Mouse (Mus musculus) kidney, adult 9 months (tissue): Measurements from ENCODE around the gene Tmem11.
"Not testable (repeated sequence)": the region's sequence is repeated elsewhere in the genome, so short reads cannot be mapped to it uniquely, and the experiment has no call there.

Experiments used
- DNase-seq: peaks from one replicate; pipeline ENCODE4 v3.0.0; 2022

Gene Tmem11

DNA sequence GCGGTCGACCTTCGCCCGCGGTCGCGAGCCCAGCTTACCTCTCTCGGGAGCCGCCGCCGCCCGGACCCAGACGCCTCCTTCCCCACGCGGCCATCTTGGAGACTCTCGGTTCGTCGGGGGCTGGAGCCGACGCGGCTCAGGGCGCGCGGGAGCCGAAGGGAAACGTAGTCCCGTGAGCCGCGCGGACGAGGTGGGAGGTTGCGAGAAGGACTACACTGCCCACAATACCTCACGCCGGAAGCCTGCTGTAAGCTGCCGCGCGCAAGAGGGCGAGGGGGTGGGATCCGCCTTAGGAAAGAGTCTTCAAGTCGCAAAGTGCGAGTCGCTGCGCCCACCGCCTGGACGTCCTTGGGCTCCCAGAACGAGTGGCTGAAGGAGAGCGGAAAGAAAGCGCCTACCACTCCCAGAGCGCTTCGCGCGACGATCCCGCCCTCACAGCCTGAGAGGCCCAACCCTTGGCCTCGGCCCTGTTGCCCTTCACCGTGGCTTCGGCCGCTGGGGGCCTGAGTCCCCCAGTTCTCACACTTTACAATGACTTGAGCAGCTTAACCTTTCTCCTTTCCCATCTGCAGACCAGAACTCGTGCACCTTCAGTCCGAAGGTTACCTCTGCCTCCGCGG, at the start of gene Tmem11:
Gene Tmem11 (minus strand): TSS at position 598 of the 620 bp plus-strand sequence.
- DNase-seq = peak; percentile 98

GRCm38 (mm10) chr11:60927264-60927663, 48.2 kb upstream of the Tmem11 start:
- peak; percentile 98 for DNase-seq

GRCm38 (mm10) chr11:60924981-60925380, 45.9 kb upstream of the Tmem11 start:
- DNase-seq = no peak

GRCm38 (mm10) chr11:60924498-60924897, 45.4 kb upstream of the Tmem11 start:
- DNase-seq = no peak

DNA sequence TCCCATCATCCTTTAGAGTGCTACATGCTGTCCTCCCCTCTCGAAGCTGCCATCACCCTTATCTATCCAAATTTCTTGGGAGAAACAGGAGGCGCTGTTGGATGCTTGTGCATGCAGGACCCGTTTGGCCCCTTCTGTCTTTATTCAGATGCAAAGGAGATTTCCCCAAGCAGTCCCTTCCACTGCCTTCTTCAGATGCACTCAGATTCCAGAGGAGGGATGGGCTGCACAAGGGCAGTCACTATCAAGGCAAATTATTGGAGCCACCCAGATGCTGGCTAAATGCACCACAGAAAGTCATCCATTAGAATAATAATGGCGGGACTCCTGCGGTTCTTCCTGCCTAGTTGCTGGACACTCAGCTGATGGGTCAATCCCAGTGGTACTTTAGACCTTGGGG, 43.9 kb upstream of the Tmem11 start:
- DNase-seq = no peak

GRCm38 (mm10) chr11:60922195-60922594, 43.1 kb upstream of the Tmem11 start:
- DNase-seq = no peak

DNA sequence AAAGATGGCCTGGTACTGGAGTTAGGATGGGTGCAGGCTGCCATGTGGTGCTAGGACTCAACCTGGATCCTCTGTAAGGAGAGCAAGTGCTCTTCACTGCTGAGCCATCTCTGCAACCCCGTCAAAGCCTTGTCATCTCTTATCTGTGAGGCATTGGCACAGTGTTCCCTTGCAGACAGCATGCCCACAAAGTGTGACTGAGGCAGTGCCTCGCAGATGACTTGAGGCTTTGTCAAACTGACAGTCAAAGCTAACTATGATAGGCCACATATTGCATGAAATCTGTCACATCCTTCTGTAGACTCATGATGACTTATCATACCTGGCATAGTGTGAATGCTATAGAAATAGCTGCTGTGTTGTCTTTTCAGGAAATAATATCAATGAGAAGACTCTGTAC, 40.9 kb upstream of the Tmem11 start:
- DNase-seq = no peak

DNA sequence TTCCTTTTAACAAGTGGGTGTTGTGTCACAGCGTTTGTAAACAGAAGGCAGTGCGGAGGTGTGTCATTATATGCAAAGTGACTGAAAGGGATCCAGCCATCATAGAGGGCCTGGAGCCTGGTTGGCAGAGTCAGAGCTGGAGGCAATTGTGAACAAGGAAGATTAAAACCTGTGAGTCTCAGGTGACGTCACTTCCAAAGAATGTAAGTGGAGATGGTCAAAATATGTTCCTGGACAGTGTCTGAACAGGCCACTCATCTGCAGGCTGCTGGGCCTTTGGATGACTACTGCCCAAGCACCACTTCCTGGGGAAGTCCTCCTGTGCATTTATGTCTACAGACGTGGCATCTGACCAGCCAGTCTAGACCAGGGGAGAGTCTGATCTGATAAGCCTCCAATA, 36.1 kb upstream of the Tmem11 start:
- no peak for DNase-seq

- DNase-seq = no peak
Measured at GRCm38 (mm10) chr11:60914491-60914890, 35.4 kb upstream of the Tmem11 start, which contains the start of gene Natd1. TSS of gene Natd1 (minus strand) at chr11:60914750.

DNA sequence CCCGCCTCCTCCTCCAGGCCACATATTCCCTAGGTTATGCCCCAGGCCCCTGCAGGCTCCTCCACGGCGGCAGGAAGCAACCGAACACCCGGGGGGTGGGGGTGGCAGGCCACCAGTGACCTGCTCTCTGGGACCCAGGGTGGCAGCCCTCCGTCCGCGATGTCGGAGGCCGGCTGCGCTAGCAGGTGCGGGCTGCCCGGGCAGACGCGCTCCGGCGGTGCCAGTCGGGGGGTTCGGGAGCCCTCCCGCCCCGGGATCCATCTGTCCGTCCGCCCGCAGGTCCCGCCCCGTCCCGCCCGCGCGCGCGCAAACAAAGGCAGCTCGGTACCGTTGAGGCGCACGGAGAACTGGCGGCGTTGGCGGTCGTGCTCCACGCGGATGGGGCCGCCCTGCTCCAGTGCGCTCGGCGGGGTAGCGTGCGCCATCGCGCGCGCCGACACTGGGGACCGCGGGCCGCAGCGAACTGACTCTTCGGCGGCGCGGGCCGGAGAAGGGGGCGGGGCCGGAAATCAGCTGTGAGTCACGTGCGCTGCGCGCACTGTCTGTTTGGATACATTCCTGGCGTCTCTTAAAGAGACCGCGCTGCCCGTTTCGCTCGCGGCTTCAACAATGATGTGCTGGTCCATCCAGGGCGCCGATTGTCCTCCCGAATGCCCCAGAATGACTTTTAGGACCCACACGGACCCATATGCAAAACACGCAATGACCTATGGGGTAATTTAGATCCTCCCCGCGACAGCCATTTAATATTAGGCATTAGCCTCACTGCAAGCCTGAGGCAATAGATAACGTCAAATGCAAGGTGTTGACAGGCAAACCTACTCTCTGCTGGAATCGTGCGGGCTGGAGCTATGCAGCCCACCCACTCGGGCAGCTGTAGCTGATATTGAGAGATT, 34.5 kb upstream of the Tmem11 start:
- peak; percentile 94 for DNase-seq

DNA sequence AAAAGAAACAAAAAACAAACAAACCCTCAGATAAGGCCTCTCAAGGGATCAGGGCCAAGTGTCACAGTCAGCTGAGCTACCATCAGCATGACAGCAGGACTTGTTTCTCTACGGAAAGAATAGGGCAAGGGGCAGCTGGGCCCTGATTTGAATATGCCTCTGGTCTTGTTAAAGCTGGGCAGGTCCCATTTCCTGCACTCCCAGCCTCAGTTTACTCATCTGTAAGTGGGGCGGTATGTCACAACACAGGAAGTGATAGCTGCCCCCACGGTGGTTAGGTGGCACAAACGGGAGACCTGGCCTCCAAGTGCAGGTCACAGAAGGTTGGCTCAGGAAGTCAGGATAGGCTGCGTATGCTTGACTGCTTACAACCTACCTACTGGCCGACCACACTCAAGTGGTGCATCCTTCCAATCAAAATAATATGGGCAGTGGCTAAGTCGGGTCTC, 33.5 kb upstream of the Tmem11 start:
- DNase-seq = no peak

- DNase-seq = no peak
Measured at GRCm38 (mm10) chr11:60909626-60910025, 30.6 kb upstream of the Tmem11 start.

- no peak for DNase-seq
Measured at GRCm38 (mm10) chr11:60908073-60908472, 29.0 kb upstream of the Tmem11 start.

DNA sequence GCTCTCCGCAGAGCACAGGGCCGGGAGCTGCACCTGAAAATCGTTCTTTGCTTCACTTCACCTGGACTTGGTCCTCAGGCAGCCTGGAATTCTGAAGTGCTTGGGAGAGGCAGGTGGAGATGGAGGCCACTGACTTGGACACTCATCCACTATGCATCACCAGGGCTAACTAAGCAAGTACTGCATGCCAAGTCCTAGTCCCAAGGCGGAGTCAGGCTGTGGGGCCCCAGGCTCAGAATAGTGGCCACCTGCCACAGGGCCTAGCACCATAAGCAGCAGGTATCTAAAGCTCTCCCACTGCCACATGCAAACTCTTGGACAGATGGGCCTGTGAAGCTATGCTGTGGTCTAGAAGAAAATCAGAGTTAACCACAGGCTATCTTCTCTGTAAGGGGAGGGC, 27.4 kb upstream of the Tmem11 start:
- no peak for DNase-seq

GRCm38 (mm10) chr11:60905407-60906120, 26.5 kb upstream of the Tmem11 start:
- no peak for DNase-seq

DNA sequence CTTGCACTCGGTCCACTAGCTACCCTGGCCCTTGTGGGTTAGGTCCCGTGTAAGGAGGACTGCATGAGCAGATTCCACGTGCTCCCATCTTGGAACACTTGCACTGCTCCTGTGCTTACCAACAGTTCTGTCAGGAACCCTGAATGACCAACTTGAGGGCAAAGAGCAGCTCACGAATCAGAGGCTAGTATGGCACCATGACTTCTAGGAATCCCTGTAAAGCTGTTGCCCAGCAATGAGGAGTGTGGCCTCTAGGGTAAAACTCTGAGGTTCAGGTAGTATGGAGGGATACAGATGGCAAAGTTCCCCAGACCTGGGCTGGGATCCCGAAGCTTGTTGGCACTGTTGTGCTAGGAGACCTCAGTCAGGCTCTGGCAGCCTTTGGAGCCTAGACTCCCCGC, 24.6 kb upstream of the Tmem11 start:
- peak; percentile 69 for DNase-seq

GRCm38 (mm10) chr11:60902486-60902885, 23.4 kb upstream of the Tmem11 start:
- peak; percentile 92 for DNase-seq

DNA sequence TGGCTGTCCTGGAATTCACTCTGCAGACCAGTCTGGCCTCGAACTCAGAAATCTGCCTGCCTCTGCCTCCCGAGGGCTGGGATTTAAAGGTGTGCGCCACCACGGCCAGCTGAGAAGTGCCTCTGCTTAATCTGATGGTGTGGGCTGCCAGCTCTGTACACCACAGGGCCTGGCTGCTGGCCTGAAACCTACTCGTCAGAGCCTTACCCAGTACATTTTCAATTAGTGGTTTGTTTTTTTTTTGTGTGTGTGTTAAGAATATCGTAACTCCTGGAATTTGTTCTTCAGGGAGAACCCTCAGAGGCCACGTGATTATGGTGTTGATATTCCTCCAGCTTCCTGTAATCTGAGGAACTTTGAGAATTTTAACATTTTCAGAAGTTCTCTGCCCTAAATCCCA, 22.9 kb upstream of the Tmem11 start:
- peak; percentile 45 for DNase-seq

GRCm38 (mm10) chr11:60895915-60896314, 16.8 kb upstream of the Tmem11 start:
- peak; percentile 38 for DNase-seq

- DNase-seq = no peak
Measured at GRCm38 (mm10) chr11:60890744-60891143, 11.7 kb upstream of the Tmem11 start.

GRCm38 (mm10) chr11:60890286-60890685, 11.2 kb upstream of the Tmem11 start:
- DNase-seq = no peak

- DNase-seq = no peak
Measured at GRCm38 (mm10) chr11:60889861-60890260, 10.8 kb upstream of the Tmem11 start.

- DNase-seq = not testable (repeated sequence)
Measured at GRCm38 (mm10) chr11:60886986-60887385, 7.9 kb upstream of the Tmem11 start.
